Mouse (Mus musculus) cerebellum, adult 2 months (tissue): ENCODE results near the gene Trpm5.

ENCODE experiments used
- CTCF ChIP-seq: fragments of 200-500 bp; IDR thresholded peaks from 2 replicates; pipeline ENCODE4 v1.5.1; 2011; ENCODE audit warnings: low read depth, mild to moderate bottlenecking, control low read depth, low read length, moderate library complexity, borderline replicate concordance; ENCODE audit not compliant: insufficient read depth
- POLR2A ChIP-seq: fragments of 200-500 bp; IDR thresholded peaks from 2 replicates; pipeline ENCODE4 v1.6.1; 2011; ENCODE audit warnings: low read length, control low read depth, borderline replicate concordance; ENCODE audit not compliant: insufficient read depth

GRCm38 (mm10) chr7:143051316-143051715, 43.1 kb downstream of the Trpm5 start:
- no peak for TF ChIP-seq POLR2A
- no peak for TF ChIP-seq CTCF
